Mouse (Mus musculus) mouse embryonic stem cell (cell line): ENCODE data around the gene Nudcd3.

Experiments used
- in situ Hi-C, 2 experiments: fragments of 300-500 bp; cut with MboI; formaldehyde crosslinking; loops; 1 replicate in 1 of 2; 3 replicates in 1 of 2; pipeline ENCODE4 v1.14.3; 2019 to 2020; ENCODE audit warnings: low sequenced_read_pairs in 2 of 2, low pct_unique_long_range_greater_than_20kb in 1 of 2, mixed read lengths in 1 of 2; ENCODE audit not compliant: unreplicated experiment in 1 of 2

Gene Nudcd3

DNA sequence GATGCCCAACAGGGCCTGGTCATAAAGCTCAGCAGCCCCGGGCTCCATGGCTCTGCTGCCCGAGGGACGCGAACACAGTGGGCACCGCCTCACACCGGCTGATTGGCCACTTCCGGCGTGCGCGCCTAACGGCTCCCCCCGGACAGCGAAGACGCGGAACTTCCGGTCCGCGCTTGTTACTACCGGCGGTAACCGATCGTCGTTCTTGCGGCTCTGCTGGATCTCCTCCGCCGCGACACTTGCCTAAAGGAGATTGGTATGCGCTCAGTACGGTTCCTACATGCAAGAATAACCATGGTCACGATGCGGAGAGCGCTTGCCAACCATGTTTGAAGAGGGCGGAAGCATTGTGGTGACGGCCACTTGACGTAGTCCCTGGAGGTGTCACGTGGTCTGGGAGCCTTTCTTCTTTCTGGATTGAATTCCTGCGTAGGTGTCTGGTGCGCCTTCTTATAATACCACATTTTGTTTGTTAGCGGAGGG lies at the start of gene Nudcd3:
Gene Nudcd3 (minus strand): TSS at position 329 of the 483 bp plus-strand sequence.
- in situ Hi-C loops: no loop called here

DNA sequence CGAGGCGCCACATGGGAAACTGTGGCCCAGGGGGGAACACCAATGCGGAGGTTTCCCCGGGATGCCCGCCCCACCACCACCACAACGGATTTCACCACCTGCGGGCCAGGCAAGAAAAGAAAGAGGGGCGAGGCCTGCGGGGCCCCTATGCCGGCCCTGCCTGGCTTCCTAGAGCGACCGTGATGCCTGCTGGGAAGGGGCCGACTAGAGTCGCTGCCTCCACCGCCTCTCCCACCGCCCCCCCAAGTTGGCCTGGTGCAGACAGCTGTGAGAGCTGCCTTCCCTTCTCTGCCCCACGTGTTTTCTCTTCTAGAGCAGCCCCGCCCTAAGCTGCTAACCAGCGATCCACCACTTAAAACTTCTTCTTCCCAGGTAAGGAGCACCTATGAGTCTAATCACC lies 44.5 kb upstream of the Nudcd3 start:
- in situ Hi-C loops: no loop called here

DNA sequence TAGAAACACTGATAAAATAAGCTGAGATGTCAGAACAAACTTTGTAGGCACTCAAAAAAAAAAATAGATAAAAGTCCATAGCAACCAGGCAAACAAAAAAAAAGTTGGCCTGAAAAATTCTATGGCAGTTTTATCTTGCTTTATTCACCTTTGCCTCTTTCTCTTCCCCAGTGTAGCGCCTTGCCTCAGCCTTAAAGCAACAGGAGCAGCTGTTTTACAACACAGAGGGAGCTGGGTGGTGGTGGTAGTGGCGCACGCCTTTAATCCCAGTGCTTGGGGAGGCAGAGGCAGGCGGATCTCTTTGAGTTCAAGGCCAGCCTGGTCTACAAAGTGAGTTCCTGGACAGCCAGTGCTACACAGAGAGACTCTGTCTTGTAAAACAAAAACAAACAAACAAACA lies 32.8 kb upstream of the Nudcd3 start:
- in situ Hi-C loops: no loop called here

DNA sequence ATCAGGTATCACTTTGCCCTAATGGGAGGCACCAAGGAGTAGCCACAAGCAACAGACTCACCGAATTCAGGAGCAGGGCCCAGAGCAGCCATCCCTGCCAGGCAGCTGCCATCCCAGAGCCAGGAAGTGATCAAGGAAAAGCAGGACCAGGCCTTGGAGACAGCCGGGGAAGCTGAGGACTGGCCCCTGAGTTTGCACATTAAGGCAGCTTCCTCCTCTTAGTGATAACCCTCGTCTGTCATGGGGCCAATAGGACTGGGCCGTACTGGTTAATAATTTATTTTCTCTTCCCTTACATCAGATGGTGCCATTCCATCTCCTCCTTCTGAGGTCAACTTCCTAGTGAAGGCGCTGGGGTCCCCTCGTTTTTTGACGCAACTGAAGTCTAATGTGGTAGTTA lies 29.8 kb upstream of the Nudcd3 start, which contains the start of gene Npc1l1:
Gene Npc1l1 (minus strand): TSS at position 132 of the 400 bp plus-strand sequence.
- in situ Hi-C loops: no loop called here

DNA sequence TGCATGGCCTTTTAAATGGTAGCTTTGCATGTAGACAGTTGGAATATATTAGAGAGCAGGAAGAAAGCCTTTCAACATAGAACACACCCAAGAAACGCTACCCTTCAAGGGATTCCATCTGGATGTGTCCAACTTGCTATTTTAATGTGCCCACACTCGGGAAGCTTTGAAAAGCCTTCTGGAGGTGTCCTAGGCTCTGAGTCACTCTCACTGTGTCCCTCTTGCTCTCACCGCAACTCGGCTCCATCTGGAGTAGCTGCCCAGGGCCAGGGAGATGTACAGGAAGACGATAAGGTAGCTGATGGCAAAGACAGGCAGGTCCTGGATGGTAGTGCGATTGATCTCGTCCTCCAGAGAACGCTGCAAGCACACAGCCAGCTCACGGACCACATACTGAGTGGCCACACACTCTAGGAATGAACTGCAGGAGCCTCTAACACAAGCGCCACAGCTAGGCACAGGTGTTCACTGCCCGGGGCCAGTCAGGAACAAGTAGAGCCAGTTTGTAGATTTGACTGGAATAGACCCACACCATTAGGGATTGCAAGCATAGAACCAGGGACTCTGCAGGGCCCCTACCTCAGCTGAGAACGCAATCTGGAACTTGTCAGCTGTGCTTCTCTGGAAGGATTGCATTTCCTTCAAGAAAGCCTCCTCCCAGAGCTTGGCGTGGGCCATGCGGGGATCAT lies 24.5 kb upstream of the Nudcd3 start:
- in situ Hi-C loops: no loop called here

DNA sequence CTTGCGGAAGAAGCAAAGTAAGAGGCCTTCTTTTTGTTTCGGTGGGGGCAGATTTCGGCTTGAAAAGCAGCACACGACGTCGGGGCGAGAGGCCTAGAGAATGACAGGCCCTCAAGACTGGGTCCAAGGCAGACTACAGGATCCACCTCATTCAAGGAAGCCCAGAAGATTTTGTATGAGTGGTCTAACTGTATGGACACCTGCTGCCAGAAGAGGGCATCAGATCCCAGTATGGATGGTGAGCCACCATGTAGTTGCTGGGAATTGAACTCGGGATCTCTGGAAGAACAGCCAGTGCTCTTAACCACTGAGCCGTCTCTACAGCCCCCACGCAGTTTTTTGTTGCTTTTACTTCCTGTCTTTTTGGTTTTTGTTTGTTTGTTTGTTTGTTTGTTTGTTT lies 22.0 kb upstream of the Nudcd3 start:
- in situ Hi-C loops: no loop called here

DNA sequence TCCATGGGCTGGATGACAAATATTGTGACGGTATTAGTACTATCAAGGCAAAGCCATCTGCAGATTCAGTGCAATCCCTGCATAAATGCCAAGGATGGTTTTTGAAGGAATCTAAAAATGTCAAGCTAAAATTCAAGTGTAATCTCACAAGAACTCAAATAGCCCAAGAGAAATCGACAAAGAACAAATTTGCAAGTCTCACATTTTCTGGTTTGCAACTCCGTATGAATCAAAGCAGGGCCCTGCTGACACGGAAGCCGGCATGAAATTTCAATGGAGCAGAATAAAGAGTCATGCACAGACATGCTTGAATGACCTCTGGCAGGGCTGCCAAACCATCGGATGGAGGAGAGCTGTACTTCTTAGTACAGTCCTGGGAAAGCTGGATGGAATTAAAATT lies 19.8 kb upstream of the Nudcd3 start:
- in situ Hi-C loops: no loop called here

DNA sequence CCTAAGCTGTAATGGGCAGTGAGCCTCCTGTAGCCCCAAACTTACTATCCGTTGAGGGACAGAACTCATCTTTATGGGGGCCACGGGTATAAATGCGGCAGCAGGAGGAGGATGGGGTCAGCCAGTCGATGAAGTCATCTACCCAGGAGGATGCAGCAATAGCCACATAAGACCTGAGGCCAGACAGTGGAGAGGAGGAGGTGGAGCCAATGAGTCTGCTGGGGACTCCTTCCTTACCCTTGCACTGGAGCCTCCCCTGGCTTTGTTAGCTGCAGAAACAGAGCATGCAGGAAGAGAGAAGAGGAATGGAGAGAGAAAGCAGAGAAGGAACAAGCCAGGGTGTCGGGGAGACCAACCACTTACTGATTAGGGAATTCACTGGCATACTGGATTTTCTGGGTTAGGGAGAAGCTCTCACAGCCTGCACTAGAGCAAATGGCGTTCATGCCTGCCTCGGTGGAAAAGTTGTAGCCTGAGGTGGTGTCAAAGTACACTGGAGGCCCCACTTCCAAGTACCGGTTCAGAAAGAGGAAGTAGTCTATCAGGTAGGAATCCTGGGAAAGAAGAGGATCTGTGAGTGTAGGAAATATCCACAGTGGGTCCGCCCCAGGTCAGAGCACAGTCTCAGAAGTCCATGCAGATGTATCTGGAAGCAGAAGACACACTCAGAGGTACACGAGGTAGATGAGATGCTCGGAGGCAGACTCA lies 18.1 kb upstream of the Nudcd3 start:
- in situ Hi-C loops: no loop called here

DNA sequence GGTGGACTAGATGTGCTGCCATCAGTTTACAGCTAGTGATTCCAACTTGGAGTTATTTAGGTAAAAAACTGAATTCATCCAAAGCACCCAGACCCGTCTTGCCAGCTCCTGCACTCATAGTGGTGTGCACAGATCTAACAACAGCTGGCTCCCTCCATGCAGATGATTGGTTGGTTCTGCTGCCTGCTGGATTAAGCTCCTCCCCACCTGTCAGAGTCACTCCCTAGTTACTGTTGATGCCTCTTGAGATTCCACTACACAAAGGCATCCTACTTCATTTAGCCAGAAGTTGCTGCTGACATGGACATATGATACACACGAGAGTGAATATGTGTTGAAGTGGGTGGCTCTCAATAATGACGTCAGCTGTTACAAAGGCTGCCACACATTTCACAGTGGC lies 16.6 kb upstream of the Nudcd3 start:
- in situ Hi-C loops: no loop called here

DNA sequence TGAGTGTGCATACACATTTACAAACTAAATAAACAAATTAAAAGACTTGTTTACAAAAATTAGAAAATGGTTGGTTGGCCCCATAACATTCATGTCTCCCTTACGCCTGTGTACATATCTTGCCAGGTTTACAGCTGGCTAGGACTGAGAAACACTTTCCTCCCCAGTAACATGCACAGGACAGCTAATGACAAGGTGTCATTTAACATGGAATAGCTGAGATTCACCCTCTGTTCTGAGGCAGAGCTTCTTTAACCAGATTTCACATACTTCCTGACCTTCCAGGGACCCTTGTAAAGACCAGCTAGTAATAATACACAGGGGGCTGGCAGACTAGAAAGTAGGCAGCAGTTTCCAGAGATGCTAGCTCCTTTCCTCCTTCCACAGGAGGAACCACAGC lies 7.9 kb upstream of the Nudcd3 start:
- in situ Hi-C loops: no loop called here

DNA sequence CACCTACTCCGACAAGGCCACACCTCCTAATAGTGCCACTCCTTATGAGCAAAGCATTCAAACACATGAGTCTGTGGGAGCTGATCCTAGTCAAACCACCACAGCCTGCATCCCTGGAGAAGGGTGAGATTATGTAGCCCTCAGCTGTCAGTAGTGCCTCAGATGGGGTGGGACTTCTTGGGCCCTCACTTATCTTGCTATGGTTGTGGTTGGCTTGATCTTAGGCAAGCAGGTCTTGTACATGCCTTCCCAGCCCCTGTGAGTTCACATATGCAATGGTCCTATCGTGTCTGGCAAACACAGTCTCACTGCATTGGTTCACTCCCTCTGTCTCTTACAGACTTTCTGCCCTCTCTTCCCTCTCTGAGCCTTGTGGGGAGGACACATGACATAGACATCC lies 6.9 kb upstream of the Nudcd3 start:
- in situ Hi-C loops: no loop called here

DNA sequence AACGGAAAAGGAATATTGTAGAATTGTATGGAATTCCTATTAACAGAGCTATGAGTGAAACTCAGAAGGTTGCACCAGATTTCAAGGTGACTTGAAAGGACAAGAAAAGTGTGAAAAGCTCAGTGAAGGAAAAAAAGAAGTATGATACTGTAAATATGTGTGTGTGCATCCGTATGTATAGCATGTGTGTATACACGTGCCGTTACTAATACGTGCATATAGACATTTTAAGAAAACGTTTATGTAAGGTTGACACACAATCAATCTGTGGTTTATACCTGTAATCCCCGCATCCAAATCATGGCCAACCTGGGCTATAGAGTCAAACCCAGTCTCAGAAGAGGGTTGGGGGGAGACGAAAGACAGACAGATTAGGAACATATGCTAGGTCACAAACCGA lies 355 bp upstream of the Nudcd3 start:
- in situ Hi-C loops: no loop called here

DNA sequence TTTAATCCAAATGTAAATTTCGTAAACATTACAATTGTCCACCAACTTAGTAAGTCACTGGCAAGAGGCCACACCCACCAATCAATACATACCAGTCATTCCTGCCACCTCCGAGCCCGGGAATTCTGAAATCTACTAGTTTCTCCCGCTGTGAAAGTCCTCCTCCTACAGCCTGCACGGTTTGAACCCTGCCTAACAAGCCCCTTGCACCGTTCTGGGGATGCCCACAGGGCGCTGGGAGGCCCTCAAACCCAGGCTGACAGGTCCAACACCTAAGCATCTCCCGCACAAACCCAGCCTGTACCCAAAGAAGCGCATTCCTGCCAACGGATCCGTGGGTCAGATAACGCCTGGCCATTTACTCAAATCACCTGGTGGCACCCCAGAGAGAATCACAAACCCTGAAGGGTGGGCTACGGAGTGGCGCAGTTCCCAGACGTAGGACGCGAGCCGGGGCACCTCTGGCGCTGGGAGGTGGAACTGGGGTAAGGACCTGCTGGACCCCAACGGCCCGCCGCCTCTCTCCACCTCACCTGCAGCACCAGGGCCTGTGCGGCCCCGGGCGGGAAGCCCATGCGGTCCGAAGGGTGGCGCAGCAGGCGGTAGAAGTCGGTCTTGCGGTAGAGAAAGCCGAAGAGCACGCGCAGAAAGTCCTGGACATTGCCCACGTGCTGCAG lies 667 bp downstream of the Nudcd3 start, which contains the start of gene A730071L15Rik:
Gene A730071L15Rik (plus strand): TSS at position 620 of the 677 bp plus-strand sequence.
- in situ Hi-C loops: loop anchor here in 1 of 2 experiments (10.0 kb wide), 1 partner anchor 205 kb away; no protein-coding TSS in a partner anchor

DNA sequence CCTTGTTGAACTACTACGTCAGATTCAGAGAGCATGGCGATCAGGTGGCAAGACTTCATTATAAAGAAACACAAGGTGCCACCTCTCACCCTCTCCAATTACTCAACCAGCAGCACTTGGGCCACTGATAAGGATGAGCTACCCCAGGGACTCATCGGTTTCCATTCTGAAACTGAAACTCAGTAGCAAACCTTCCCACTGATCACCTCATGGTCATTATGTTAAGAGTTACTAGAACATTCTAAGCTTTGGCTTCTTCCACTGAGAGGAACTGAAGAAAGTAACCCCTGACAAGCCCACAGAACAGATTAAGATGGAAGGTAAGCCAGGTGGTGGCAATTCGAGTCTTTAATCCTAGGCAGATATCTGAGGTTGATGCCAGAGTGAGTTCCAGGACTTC lies 1.8 kb downstream of the Nudcd3 start:
- in situ Hi-C loops: loop anchor here in 1 of 2 experiments (10.0 kb wide), 1 partner anchor 204 kb away; no protein-coding TSS in a partner anchor

DNA sequence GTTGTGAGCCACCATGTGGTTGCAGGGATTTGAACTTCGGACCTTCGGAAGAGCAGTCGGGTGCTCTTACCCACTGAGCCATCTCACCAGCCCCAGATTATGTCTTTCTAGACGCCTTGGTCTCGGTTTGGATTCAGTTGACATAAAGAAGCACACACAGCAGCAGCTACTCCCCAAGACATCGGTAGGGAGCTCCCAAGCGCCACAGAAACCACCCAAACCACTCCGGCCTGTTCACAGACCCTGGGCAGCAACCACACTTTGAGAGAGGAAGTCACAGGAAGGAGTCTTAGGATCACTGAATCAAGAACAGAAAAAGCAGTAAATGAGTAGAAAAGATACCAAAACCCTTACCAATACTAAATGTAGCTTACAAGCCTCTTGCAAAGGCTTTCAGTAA lies 3.4 kb downstream of the Nudcd3 start:
- in situ Hi-C loops: loop anchor here in 1 of 2 experiments (10.0 kb wide), 1 partner anchor 202 kb away; no protein-coding TSS in a partner anchor

DNA sequence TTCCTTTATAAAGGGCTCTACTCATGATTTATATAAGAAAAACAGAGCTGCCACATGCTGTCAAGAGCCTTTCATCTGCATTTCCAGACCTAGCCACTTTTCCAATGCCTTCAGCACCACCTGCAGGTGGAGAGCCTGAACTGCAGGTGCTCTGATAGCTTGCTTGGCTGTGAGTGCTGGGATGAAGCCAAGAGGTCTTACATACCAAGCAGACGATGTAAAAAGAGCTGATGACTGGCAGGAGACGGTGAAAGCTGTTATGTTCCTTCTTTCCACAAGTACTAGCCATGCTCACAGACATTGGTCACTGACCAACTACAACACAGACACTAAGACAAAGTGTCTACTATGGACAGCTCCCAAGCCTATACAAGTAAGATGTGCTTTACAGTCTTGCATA lies 12.3 kb downstream of the Nudcd3 start:
- in situ Hi-C loops: no loop called here

DNA sequence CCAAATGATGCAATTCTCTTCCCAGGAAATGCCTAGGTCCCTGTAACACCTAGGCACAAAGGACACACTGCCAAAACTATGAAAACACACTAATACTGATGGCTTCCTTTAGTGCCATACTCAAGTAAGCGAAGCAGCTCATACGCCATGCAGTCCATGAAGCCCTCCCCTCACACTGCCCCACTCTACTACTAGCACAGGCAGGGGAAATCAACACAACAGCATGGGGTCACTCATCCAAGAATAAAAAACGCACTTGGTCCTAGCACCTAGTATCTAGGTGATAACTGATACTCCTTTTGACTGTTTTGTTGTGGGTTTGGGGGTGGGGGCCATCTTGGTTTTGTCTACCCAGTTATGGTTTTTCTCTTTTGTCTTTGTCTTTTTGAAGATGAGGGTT lies 12.8 kb downstream of the Nudcd3 start:
- in situ Hi-C loops: no loop called here

DNA sequence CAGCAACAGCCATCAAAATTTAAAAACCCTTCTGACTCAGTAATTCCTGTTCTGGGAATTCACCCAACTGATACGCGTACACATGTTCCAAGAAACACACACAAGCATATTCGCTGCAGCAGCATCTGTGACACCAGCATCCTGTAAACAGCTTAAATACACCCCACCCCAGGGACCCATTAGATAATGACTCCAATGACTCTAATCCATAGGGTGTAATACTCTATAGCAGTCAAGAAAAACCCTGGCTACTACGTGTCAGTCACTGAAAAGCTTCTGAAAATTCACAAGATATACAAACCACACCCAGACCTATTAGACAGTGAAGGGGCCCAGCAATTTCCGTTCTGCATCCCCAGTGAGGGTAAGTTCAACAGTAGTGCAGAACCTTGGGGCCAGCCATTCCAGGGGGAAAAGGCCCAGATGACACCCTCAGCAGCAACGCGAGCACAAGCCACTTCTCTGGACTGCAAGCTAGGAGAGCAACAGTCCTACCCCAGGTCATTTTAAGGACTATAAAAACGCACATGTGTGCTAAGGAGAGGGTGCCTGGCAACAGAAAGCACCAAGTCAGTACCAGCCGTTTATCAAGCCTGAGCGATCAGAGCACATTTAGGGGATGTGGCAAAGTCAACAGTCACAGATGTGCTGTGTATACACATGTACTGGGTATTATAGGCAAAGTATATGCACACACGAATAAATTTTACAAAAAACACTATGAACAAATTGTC lies 15.8 kb downstream of the Nudcd3 start:
- in situ Hi-C loops: no loop called here

DNA sequence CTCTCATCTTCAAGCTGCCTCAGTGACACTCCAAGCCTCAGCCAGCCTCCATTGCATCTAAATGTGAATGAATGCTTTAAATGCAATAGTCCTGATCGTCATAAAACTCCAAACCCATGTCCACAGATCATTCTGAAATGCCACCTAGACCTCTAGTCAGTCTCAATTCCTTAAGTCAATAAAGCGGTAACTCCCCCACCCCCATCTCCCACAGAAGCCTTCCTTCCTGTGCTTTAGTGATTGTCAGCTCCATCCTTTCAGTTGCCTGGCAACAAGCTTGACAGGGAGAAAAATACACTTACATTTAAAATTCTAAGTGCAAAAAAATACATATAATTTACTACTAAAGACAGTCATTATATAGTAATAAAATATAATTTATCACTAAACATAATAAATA lies 17.0 kb downstream of the Nudcd3 start:
- in situ Hi-C loops: no loop called here
